Mouse (Mus musculus) liver, postnatal 0 days (tissue): ENCODE data around the gene Tns2. TPM values are rescaled to one million over a fixed set of nuclear protein-coding genes. Genes with fewer than 3 reads are reported as not detected.

Experiments used
- ATAC-seq: fragments of 200-750 bp; cut with Nextera tagmentation; 2 replicates; pipeline ENCODE4 v1.8.0; 2017; ENCODE audit warnings: mild to moderate bottlenecking, moderate library complexity
- DNase-seq: peaks from one replicate; pipeline ENCODE4 v3.0.0-alpha.2; 2016
- H3K27ac ChIP-seq: fragments of 300-500 bp; sonication (generic); 2 replicates; pipeline ENCODE4 v1.5.1; 2014; ENCODE audit warnings: antibody characterized with exemption, moderate library complexity, mild to moderate bottlenecking, low read depth
- H3K27me3 ChIP-seq: fragments of 300-500 bp; sonication (generic); 2 replicates; pipeline ENCODE4 v1.6.1; 2014; ENCODE audit warnings: low read length, control low read depth, mixed read lengths; ENCODE audit not compliant: insufficient read depth
- H3K36me3 ChIP-seq: fragments of 300-500 bp; sonication (generic); replicated peaks from 2 replicates; pipeline ENCODE4 v1.6.1; 2014; ENCODE audit warnings: mild to moderate bottlenecking, control low read depth, low read length, moderate library complexity, mixed read lengths; ENCODE audit not compliant: insufficient read depth
- H3K4me1 ChIP-seq: fragments of 300-500 bp; sonication (generic); 2 replicates; pipeline ENCODE4 v1.6.1; 2014; ENCODE audit warnings: antibody characterized with exemption, mild to moderate bottlenecking, control low read depth; ENCODE audit not compliant: insufficient read depth
- H3K4me2 ChIP-seq: fragments of 300-500 bp; sonication (generic); 2 replicates; pipeline ENCODE4 v1.6.1; 2014; ENCODE audit warnings: low read depth, mild to moderate bottlenecking, low read length, moderate library complexity, mixed read lengths
- H3K4me3 ChIP-seq: fragments of 300-500 bp; sonication (generic); 2 replicates; pipeline ENCODE4 v1.5.1; 2014; ENCODE audit warnings: low read depth, low read length
- H3K9ac ChIP-seq: fragments of 300-500 bp; sonication (generic); replicated peaks from 2 replicates; pipeline ENCODE4 v1.6.1; 2014; ENCODE audit warnings: mild to moderate bottlenecking, moderate library complexity
- H3K9me3 ChIP-seq: fragments of 300-500 bp; sonication (generic); 2 replicates; pipeline ENCODE4 v1.6.1; 2016; ENCODE audit warnings: mild to moderate bottlenecking, control low read depth, low read length, mixed read lengths
- CTCF ChIP-seq: sonication (generic); IDR thresholded peaks from 2 replicates; pipeline ENCODE4 v1.5.1; 2016; ENCODE audit warnings: antibody characterized with exemption, low read depth
- EP300 ChIP-seq: IDR thresholded peaks from 2 replicates; pipeline ENCODE4 v1.6.1; 2016; ENCODE audit warnings: antibody characterized with exemption, low read depth, mild to moderate bottlenecking
- WGBS: fragments of 180-500 bp; shearing (Covaris S2); extraction: QIAGEN DNeasy Blood & Tissue Kit; methylation state at CpG from one replicate; pipeline ENCODE4 v1.1.7; 2014; ENCODE audit not compliant: insufficient replicate concordance; 5-methylcytosine and 5-hydroxymethylcytosine counted together
- polyA plus RNA-seq: library from polyadenylated mRNA; unstranded; fragments of >200 nt; fragmentation: Nextera tagmentation; extraction: Ambion mirVana; gene quantifications from 2 replicates; pipeline ENCODE4 v1.2.1, GENCODE M21; 2015

Tns2 gene
- polyA plus RNA-seq, 1 experiment from 2014 or later = 9.2 TPM

DNA sequence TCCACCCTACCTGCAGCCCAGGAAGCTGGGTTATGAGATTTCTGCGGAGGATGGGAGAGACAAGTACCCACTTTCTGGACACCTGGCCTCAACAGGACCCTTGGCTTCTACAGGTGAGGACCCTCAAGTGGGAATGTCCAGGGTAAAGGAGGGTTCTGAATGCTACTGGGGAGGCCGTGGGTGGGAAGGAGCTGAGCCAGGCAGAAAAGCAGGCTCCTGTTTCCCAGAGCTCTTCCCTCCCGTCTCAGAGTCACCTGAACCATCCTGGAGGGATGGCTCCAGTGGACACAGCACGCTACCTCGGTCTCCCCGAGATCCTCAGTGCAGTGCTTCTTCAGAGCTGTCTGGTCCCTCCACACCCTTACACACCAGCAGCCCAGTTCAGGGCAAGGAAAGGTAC is 12.0 kb downstream of the Tns2 start:
- no peak for DNase-seq
- Histone ChIP-seq H3K4me3 (no peak overlapping the region), H3K9ac (no peak overlapping the region), H3K27me3 (no peaks in the 10 kb centered on the region), H3K4me1 (peaks cover 5% of the 10 kb centered on the region; the same call in 1 of the 2 replicates), H3K36me3 (peaks cover 47% of the 10 kb centered on the region), H3K4me2 (no peak overlapping the region), H3K27ac (no peak overlapping the region), H3K9me3 (no peaks in the 10 kb centered on the region)
- 86% methylated on average over 6 of the region's 6 CpGs for WGBS
- TF ChIP-seq EP300 (no peak), CTCF (no peak)
- ATAC-seq = no peak

DNA sequence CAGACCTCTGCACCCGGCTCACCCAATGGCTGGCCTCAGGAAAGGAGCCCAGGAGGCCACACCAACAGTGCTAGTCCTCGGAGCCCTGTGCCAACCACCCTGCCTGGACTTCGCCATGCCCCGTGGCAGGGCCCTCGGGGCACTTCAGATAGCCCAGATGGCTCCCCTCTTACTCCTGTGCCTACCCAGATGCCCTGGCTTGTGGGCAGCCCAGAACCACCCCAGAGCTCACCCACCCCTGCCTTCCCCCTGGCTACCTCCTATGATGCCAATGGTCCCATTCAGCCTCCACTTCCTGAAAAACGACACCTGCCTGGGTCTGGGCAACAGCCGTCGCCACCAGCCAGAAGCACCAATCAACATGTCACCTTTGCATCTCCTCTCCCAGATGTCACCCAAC is 12.6 kb downstream of the Tns2 start:
- TF ChIP-seq CTCF (no peak), EP300 (no peak)
- ATAC-seq = no peak
- H3K36me3 ChIP-seq = peaks cover 51% of the 10 kb centered on the region

GRCm38 (mm10) chr15:102113674-102114073 is 13.5 kb downstream of the Tns2 start:
- Histone ChIP-seq H3K4me2 (no peak overlapping the region), H3K36me3 (peaks cover 56% of the 10 kb centered on the region), H3K4me3 (no peak overlapping the region), H3K9me3 (no peaks in the 10 kb centered on the region), H3K4me1 (peaks cover 2% of the 10 kb centered on the region; the same call in 1 of the 2 replicates), H3K9ac (no peak overlapping the region), H3K27me3 (no peaks in the 10 kb centered on the region), H3K27ac (no peak overlapping the region)
- 75% methylated on average over 4 of the region's 4 CpGs for WGBS
- TF ChIP-seq EP300 (no peak), CTCF (no peak)
- DNase-seq (no peak), ATAC-seq (no peak)

More for the DNA sequence above, 12.6 kb downstream of the Tns2 start:
- Histone ChIP-seq H3K27me3 (no peaks in the 10 kb centered on the region), H3K9ac (no peak overlapping the region), H3K9me3 (no peaks in the 10 kb centered on the region), H3K27ac (no peak overlapping the region), H3K4me2 (no peak overlapping the region), H3K4me1 (peaks cover 3% of the 10 kb centered on the region; the same call in 1 of the 2 replicates), H3K4me3 (no peak overlapping the region)
- DNase-seq = no peak
- 72% methylated on average over 8 of the region's 8 CpGs for WGBS

- Histone ChIP-seq H3K27me3 (no peaks in the 10 kb centered on the region), H3K9ac (no peak overlapping the region), H3K36me3 (peaks cover 52% of the 10 kb centered on the region), H3K27ac (no peak overlapping the region), H3K4me2 (no peak overlapping the region), H3K9me3 (no peaks in the 10 kb centered on the region), H3K4me3 (no peak overlapping the region), H3K4me1 (no peaks in the 10 kb centered on the region)
- 64% methylated on average over 7 of the region's 7 CpGs for WGBS
- DNase-seq (no peak), ATAC-seq (no peak)
- TF ChIP-seq CTCF (no peak), EP300 (no peak)
Observed at GRCm38 (mm10) chr15:102114651-102115260, 14.5 kb downstream of the Tns2 start.

DNA sequence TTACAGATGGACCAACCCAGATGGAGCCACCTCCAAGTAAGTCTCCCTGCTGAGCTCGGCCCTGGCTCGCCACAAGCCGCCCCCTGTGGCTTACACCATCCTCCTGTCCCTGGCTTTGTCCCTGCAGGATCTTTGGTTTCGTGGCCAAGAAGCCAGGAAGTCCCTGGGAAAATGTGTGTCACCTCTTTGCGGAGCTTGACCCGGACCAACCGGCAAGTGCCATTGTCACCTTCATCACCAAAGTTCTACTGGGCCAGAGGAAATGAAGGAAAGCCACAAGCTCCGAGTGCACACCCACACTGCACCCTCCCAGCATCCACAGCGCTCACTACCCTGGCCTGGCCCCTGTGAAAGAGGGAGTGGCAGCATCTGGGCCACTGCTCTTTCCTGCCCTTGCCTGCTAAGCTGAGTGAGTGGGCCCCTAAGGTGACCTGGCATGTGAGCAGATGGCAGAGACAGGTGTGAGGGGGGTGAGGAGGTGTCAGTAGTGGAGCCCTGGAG is 15.6 kb downstream of the Tns2 start:
- ATAC-seq (no peak), DNase-seq (no peak)
- Histone ChIP-seq H3K9ac (no peak overlapping the region), H3K9me3 (no peaks in the 10 kb centered on the region), H3K27me3 (no peaks in the 10 kb centered on the region), H3K4me3 (no peak overlapping the region), H3K36me3 (peaks cover 45% of the 10 kb centered on the region), H3K4me1 (no peaks in the 10 kb centered on the region), H3K27ac (no peak overlapping the region), H3K4me2 (no peak overlapping the region)
- WGBS = 48% methylated on average over 9 of the region's 9 CpGs
- TF ChIP-seq CTCF = no peak
- TF ChIP-seq EP300 = no peak

DNA sequence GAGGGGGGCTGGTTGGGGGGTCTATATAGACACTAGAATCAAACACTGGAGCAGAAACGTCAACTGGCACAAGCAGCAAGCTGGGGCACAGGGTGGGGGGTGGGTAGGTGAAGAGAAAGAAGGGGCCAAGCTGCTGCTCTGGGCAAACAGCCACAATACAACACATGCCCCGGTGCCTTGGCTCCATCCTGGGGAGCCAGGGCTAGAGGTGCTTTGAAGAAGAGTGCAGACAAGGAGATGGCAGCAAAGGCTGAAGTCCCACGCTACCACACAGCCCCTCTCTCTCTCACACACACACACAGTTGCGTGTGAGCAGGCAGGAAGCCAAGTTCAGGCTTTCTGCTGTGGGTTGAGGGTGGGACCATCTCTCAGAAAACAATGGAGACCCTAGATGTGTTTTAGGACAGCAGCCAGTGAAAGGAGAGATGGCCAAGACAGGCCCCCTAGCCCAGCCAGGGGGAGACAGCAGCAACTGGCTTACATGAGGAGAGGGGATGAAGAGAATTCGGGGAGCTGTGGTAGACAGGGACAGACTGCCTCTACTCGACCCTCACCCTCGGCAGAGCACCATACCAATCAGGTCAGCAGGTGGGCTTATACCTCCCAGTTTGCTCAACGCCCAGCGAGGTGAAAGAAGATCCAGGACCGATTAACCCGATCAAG is 16.7 kb downstream of the Tns2 start:
- Histone ChIP-seq H3K27me3 (no peaks in the 10 kb centered on the region), H3K4me3 (no peak overlapping the region), H3K4me2 (no peak overlapping the region), H3K9me3 (no peaks in the 10 kb centered on the region), H3K4me1 (no peaks in the 10 kb centered on the region), H3K27ac (no peak overlapping the region), H3K36me3 (peaks cover 38% of the 10 kb centered on the region), H3K9ac (no peak overlapping the region)
- 72% methylated on average over 11 of the region's 11 CpGs for WGBS
- DNase-seq (no peak), ATAC-seq (no peak)
- TF ChIP-seq CTCF (no peak), EP300 (no peak)
